Mouse (Mus musculus): ENCODE results near the gene Hrc.

The Hrc gene

DNA sequence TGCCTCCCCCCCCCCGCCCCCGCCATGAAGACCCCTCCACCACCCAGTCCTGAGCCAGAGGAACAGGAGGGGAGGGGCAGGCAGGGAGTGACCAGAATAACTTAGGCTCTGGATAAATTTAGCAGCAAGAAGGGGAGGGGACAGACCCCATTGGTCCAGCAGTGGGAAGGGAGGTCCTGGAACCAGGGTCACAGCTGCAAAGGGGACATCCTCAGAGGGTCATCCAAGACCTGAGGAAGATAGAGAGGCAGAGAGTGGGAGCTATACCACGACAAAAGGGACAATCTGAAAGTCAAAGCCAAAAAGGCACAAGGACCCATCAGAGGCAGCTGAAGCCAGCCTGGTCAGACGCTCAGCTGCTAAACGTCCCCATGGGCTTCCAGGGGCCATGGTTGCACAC, at the start of gene Hrc:
TSS of gene Hrc (plus strand) at position 235 of the 400 bp plus-strand sequence.
- DNase-seq = no peak

DNA sequence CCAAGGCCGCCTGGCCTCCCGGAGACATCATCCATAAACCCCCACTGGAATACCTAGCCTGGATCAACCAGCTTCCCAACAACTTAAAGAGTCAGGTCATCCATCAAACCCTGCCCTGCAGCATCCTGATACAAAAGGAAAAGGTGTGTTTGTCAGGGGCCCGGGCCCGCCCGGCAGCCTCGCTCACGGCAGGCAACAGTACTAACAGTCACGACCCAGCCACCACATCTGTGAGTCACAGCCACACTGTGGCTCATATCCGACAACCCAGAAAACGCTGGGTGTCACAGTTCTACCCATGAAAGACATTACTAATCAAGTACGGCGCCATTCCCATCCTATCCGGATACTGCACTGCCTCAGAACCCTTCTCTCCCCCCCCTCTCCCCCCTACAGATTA, 48.6 kb upstream of the Hrc start:
- DNase-seq = no peak

DNA sequence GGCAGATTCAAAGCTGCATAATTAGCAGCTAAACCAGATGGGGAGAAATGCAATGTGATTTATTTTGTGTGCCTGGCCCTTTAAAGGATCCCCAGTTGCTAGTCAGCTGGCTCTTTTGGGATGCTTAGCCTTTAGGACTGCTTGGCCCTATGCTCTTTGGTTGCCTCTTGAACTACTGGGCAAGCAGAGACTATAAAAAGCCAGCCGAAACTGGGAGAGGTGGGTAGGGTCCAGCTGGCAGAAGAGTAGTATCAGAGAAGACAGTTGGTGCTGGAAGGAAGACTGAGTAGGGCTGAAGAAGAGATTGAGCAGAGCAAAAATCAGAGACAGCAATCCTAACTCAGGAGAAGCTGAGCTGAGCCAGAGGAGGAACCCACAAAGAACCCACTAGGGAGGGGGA, 38.5 kb upstream of the Hrc start:
- DNase-seq = no peak

DNA sequence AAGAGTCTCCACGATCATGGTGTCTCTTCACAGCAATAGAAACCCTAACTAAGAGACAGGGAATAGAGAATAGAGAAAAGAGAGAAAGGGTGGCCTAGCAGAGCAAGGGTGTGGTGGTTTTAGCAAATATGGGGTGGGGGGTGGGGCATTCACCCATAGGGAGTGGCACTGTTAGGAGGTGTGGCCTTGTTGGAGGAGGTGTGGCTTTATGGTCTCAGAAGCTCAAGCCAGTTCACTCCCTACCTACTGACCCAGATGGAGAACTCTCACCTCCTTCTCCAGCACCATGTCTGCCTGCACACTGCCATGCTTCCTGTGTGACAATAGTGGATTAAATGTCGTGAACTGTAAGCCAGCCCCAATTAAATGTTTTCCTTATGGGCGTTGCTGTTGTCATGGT, 37.5 kb upstream of the Hrc start:
- no peak for DNase-seq

- DNase-seq = peak; percentile 80 to 83
Observed at GRCm38 (mm10) chr7:45299752-45300151, 35.3 kb upstream of the Hrc start.

DNA sequence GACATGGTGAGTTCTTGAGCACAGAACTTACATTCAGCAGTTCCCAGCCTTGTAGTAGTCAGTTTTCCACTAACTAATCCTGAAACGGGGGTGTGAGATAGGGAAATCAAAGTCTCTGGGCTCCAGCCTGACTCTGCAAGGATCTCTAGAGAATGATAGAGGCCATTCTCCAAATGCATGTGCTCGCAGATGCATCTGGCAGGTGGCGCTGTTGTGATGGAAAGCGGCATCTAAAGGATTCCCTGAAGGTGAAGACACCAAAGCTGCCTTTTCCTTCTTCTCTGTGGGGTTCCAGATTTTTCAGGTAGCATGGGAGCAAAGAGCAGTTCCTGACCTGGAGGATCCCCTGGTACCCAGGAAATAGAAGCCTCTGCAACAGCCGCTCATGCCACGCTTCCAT, 34.8 kb upstream of the Hrc start:
- DNase-seq = peak; percentile 85 to 91

- peak; percentile 50 to 70 for DNase-seq
Observed at GRCm38 (mm10) chr7:45302626-45303025, 32.5 kb upstream of the Hrc start.

- DNase-seq = peak in 1 of 2 experiments; percentile 20
Observed at GRCm38 (mm10) chr7:45304869-45305268, 30.2 kb upstream of the Hrc start.

- DNase-seq = peak; percentile 84 to 91
Observed at GRCm38 (mm10) chr7:45305275-45305674, 29.8 kb upstream of the Hrc start.

DNA sequence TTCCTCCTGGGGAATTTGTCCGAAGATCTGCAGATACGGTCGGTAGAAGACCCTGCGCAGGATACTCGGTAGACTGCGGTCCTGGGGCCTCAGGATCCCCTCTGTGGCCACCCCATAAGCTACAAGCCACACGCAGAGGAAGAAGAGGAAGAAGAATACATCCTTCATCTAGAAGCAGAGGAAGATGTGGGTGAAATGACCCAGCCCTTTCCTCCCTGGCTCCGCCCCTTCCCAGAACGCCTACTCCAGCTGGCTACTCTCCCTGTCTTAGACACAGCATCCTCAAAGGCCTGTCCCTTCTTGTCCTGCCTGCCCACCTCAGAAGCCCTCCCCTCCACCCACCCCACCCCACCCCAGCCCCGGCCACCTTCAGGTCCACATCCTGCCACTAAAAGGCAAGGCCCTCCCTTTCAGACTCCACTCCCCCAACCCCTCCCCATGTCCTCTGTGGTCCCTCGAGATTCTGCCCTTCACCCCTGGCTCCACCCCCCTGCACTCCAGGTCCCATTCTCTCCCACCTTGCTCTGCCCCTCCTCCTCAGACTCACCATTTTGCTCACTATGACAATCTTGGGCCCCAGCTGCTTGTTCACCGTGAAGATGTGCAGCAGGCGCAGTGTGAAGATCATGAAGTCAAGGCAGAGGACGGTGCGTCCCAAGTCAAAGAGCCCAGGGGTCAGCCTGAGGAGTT, 26.4 kb upstream of the Hrc start:
- DNase-seq = no peak

GRCm38 (mm10) chr7:45309455-45309854, 25.6 kb upstream of the Hrc start:
- DNase-seq = peak; percentile 71 to 80

- DNase-seq = no peak
Observed at GRCm38 (mm10) chr7:45312023-45312422, 23.1 kb upstream of the Hrc start.

DNA sequence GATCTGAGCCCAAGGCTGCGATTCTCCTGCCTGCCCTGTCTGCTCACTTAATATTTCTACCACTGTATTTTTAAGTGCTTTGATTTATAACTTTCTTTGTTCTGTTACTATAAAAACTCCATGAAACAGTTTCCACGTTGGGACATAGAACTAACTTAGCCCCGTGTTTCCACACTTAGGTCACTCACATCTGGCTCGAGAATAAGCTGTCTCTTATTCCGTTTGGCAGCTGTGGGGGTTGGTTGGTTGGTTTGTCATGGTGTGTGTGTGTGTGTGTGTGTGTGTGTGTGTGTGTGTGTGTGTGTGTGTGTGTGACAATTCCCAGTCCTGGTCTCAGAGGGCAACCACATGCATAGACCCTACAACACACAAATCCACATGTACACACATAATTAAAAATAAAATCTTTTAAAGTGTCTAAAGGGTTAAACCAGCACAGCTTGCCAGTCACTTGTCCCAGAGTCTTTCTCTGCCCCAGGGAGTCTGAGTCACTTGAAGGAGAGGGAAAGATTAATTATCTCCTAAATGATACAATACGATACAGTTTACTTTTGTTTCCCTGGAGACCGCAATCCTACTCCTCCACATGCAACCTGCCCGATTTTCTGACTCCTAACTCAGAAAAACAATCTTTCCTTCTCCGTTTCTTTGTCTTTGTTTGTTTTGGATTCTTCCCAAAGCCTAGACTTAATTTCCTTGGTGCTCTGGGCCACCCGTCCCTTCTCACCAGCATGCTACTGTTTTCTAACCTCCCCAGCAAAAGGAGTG, 22.2 kb upstream of the Hrc start:
- DNase-seq = no peak

GRCm38 (mm10) chr7:45313495-45313894, 21.6 kb upstream of the Hrc start:
- no peak for DNase-seq

DNA sequence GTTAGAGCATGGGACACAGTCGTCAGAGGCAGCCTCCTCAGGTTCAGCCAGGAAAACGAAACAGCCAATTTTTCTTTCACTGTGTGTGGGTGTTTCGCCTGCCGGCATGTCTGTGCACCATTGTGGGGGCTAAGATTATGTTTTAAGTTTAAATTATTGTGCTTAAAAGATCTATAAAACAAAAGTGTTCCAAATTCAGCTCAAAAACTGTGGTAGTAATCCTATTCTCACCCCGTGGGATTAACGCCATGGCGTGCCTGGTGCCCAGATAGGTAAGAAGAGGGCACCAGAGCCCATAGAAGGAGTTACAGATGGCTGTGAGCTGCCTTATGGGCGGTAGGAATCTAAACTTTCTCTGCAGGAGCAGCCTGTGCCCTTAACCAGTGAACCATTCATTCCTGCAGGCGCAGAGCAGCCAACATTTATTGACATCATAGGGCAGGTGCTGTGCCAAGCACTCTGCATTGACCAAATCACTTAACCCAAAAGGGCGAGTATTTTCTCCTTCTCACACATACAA, 19.8 kb upstream of the Hrc start:
- no peak for DNase-seq

DNA sequence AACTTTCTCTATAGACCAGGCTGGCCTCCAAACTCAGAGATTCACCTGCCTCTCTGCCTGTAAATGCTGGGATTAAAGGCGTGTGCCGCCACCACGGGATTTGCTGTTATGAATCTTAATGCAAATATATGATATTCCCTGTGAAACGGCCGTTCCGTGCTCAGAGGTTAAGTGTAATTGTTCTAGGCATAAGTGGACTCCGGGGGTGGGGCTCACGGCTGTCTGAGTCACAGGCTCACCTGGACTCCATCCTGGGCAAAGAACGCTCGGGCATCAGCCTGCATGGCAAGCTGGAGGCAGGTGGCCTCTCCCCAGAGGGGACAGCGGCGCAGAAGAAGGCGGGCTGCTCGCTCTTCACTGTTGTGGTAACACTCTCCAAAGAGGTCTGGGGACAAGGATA, 18.6 kb upstream of the Hrc start:
- DNase-seq = no peak

DNA sequence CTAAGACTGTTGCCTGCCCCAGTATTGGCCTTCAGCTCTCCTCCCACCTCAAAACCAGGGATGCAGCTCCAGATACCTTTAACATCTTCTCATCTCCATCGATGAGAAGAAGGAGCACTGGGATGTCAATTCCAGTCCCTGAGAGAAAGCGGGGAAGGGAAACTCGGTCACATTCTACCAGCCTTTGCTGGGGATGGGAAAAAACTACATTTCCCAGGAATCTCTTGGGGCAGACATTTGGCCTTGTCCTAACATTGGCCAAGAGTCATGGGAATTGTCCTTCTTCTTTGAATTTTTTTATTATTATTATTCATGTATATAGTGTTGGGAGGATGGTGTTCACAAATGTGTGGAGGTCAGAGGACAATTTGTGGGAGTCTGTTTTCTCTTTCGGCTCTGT, 12.8 kb upstream of the Hrc start:
- no peak for DNase-seq

DNA sequence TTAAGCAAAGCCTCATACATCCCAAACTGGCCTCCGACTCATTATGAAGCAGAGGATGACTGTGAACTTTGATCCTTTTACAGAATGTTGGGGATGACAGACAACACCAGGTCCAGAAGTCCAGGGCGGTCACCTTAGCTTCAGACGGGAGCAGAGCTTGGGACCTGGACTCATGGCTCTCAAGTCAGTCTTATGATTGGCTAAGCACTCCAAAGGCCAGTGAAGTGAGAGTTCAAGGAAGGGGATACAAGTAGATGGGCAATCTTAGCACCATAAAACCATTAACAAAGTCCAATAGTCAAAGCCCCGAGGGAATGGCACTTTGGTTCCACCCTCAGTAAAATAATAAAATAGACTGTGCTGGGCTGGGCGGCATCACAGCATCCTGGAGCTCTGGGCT, 12.0 kb upstream of the Hrc start:
- no peak for DNase-seq

- DNase-seq = no peak
Observed at GRCm38 (mm10) chr7:45325800-45326199, 9.3 kb upstream of the Hrc start.

GRCm38 (mm10) chr7:45328841-45329475, 6.1 kb upstream of the Hrc start:
- no peak for DNase-seq

DNA sequence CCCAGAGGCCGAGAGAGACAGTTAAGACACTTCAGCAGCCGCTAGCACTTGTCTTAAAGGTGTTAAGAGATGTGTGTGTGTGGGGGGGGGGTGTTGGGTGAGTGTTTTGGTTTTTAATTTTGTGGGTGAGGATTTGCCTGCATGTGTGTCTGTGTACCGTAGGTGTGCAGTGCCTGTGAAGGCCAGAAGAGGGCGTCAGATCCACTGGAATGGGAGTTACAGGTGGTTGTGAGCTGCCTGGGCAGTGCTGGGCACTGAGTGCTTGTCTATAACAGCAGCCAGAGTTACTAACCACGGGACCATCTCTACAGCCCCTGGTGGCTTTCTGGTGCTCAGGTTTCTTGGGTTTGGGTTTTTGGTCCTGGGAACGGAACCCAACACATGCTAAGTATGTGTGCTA, 3.6 kb upstream of the Hrc start:
- no peak for DNase-seq

DNA sequence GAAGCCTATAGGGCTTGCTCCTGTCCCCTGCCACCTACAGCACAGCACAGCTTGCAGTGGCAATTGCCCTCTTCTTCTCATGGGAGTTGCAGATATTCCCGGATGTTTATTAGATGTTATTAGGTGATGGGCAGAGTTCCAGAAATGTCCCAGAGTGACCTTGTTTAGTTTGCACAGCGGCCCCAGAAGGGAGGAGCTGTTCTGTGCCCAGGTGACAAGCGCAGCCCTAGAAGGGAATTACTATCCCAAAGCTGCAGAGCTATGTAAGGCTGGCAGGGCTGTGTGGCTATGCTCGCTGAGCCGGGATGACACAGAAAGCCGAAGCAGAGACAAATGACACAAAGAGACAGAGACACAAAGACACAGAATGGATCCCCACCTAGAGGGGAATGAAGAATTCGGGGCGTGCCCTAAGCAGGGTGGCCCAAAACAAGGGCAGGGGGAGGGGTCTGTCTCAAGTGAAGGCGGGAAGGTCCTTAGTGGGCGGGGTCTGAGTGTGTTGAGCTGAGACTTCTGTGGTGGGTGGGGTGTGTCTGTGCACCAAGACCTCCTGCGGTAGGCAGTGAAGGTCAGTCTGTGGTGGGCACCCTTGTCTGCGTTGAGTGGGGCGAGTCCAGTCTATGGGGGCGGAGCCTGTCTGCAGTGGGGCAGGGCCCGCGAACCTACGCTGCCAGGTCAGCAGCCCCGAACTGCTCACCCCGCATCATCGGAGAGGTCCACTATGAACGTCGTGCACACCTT, 2.2 kb upstream of the Hrc start:
- peak; percentile 38 to 47 for DNase-seq

- DNase-seq = peak; percentile 74 to 76
Observed at GRCm38 (mm10) chr7:45333431-45333982, 1.6 kb upstream of the Hrc start, which contains the start of gene Trpm4. Gene Trpm4, minus strand, starts transcription at chr7:45333780.

Data from cerebellum, postnatal 14 days (tissue).